Mouse (Mus musculus): ENCODE data around the gene Kcnh2.
A peak's percentile ranks its signal among the peaks of the same experiment; 100 is the strongest.

DNA sequence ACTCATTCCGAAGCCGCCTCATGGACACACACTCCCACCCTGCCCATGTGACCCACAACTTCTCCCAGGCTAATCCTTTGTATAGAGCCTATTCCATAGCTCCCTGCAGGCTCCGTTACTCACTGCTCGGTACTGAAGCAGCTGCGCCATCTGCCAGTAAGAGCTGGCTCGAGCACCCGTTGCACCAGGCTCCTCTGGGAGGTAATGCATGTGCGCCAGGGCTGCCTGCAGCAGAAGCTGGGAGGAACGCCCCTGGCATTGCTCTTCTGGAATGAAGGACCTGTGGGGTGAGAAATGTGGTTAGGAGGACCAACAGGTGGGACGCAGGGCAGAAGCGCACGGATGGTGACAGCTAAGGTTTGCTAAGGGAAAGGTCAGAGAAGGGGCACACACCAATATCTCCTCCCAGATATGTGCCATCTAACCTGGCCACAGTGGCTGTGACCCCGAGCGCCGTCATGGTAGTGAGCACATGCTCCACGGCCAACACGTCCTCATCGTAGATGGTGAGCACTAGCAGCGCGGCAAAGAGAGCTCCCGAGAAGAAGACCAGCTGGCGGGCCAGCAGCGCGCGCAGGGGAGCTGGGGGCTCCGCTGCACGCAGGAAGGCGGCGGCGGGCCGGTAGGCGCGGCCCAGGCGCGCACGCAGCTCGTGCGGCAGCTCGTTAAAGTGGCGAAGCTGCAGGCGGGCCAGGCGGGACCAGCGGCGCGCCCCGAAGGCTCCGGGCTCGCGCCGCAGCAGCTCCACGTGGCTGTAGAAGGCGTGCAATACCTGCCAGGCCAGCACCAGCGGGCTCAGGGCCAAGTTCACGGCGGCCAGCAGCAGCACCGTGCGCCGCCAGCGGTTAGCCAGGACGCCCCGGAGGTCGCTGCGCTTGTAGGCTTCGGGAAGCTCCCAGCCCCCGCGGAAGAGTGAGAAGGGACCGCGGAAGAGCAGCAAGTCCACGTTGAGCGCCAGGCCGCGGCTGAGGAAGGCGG is 36.1 kb upstream of the Kcnh2 start:
- no peak for TF ChIP-seq POLR2A (IDR thresholded peaks at IDR 0.05; ENCODE audit: insufficient read depth, low read depth, low read length)
- TF ChIP-seq CTCF (IDR thresholded peaks at IDR 0.05), result peak; percentile 45
- no peak for TF ChIP-seq EP300 (IDR thresholded peaks at IDR 0.05; ENCODE audit: insufficient read depth, low read depth, low read length)
